Mouse (Mus musculus) embryonic facial prominence, embryonic 13.5 days (tissue): ENCODE measurements around the gene Mcam. TPM values are rescaled to one million over a fixed set of nuclear protein-coding genes. Genes with fewer than 3 reads are reported as not detected.
"Not testable (repeated sequence)": the region's sequence is repeated elsewhere in the genome, so short reads cannot be mapped to it uniquely, and the experiment has no call there.

ENCODE experiments used
- ATAC-seq: fragments of 200-750 bp; cut with Nextera tagmentation; 2 replicates; pipeline ENCODE4 v1.8.0; 2017; ENCODE audit warnings: low read depth; ENCODE audit not compliant: insufficient number of reproducible peaks, insufficient read depth, low FRiP score, low TSS enrichment
- H3K27ac ChIP-seq: fragments of 300-500 bp; sonication (generic); 2 replicates; pipeline ENCODE4 v1.5.1; 2015; ENCODE audit warnings: moderate library complexity, mild to moderate bottlenecking, inconsistent platforms
- H3K27me3 ChIP-seq: fragments of 300-500 bp; sonication (generic); 2 replicates; pipeline ENCODE4 v1.6.1; 2015; ENCODE audit warnings: mild to moderate bottlenecking, inconsistent platforms
- H3K36me3 ChIP-seq: fragments of 300-500 bp; sonication (generic); 2 replicates; pipeline ENCODE4 v1.6.1; 2015; ENCODE audit warnings: mild to moderate bottlenecking, inconsistent platforms
- H3K4me1 ChIP-seq: fragments of 300-500 bp; sonication (generic); 2 replicates; pipeline ENCODE4 v1.6.1; 2015; ENCODE audit warnings: inconsistent platforms
- H3K4me2 ChIP-seq: fragments of 300-500 bp; sonication (generic); 2 replicates; pipeline ENCODE4 v1.6.1; 2015; ENCODE audit warnings: moderate library complexity, mild to moderate bottlenecking, inconsistent platforms
- H3K4me3 ChIP-seq: fragments of 300-500 bp; sonication (generic); 2 replicates; pipeline ENCODE4 v1.5.1; 2015; ENCODE audit warnings: mild to moderate bottlenecking, inconsistent platforms
- H3K9ac ChIP-seq: fragments of 300-500 bp; sonication (generic); 2 replicates; pipeline ENCODE4 v1.6.1; 2015; ENCODE audit warnings: mild to moderate bottlenecking, inconsistent platforms
- H3K9me3 ChIP-seq: fragments of 300-500 bp; sonication (generic); 2 replicates; pipeline ENCODE4 v1.6.1; 2016; ENCODE audit warnings: inconsistent platforms
- WGBS: fragments of 180-500 bp; shearing (Covaris S2); methylation state at CpG from one replicate; pipeline ENCODE4 v1.1.7; 2015; ENCODE audit warnings: mixed read lengths; 5-methylcytosine and 5-hydroxymethylcytosine counted together
- polyA plus RNA-seq: library from polyadenylated mRNA; unstranded; fragments of >200 nt; fragmentation: Nextera tagmentation; extraction: Ambion mirVana; gene quantifications from 2 replicates; pipeline ENCODE4 v1.2.1, GENCODE M21; 2015

Mcam gene
- polyA plus RNA-seq, 1 experiment from 2014 or later: 25.6 TPM

- H3K36me3 ChIP-seq: peaks cover 16% of the 10 kb centered on the region; the same call in 1 of the 2 replicates
Observed at GRCm38 (mm10) chr9:44111909-44112308, 22.4 kb upstream of the Mcam start.

GRCm38 (mm10) chr9:44113105-44113789, 21.0 kb upstream of the Mcam start, which contains the start of the genes Gm49380 and Rnf26:
Gm49380 (minus strand) TSS chr9:44113500.
Rnf26 (minus strand) TSS chr9:44113517.
- Histone ChIP-seq H3K27me3 (no peaks in the 10 kb centered on the region), H3K9me3 (no peaks in the 10 kb centered on the region), H3K4me1 (peaks cover 36% of the 10 kb centered on the region), H3K4me3 (peak within 1 kb of the TSS; percentile 76), H3K36me3 (peaks cover 9% of the 10 kb centered on the region; the same call in 1 of the 2 replicates), H3K9ac (peak within 1 kb of the TSS; percentile 87), H3K27ac (peak within 1 kb of the TSS; percentile 84), H3K4me2 (peak within 1 kb of the TSS; percentile 65)
- under 1% methylated on average over 46 of the region's 51 CpGs for WGBS
- peak; percentile 84 for ATAC-seq

More at GRCm38 (mm10) chr9:44111909-44112308, 22.4 kb upstream of the Mcam start:
- peaks cover 49% of the 10 kb centered on the region for H3K4me1 ChIP-seq
- peak overlapping the region; percentile 87 for H3K9ac ChIP-seq
- H3K27me3 ChIP-seq, ATAC-seq, H3K9me3 ChIP-seq, H3K27ac ChIP-seq: not testable (repeated sequence)
- H3K4me3 ChIP-seq: peak overlapping the region; percentile 76
- 63% methylated on average over 10 of the region's 12 CpGs for WGBS
- H3K4me2 ChIP-seq: peak overlapping the region; percentile 65

DNA sequence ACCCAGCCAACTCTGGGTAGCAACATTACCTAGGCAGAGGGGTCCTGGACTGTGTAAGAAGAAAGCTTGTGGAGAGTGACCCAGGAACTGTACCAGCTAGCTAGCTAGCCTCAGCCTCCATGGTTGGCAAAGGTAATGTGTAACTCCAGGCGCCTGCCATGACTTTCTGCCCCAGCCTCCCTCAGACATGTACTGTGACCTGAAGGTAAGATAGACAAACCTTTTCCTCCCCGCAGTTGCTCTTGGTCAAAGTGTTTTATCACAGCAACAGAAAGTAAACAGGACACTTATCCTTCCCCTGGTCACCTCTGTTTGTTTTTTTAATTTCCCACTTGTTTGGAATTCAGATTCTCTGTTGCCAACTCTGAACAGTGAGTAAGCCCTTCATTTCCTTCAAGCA, 19.8 kb upstream of the Mcam start:
- Histone ChIP-seq H3K27me3 (no peaks in the 10 kb centered on the region), H3K4me1 (peaks cover 24% of the 10 kb centered on the region), H3K9me3 (no peaks in the 10 kb centered on the region), H3K36me3 (no peaks in the 10 kb centered on the region), H3K27ac (no peak overlapping the region), H3K4me2 (no peak overlapping the region), H3K9ac (no peak overlapping the region), H3K4me3 (no peak overlapping the region)
- no peak for ATAC-seq
- 95% methylated on average over 2 of the region's 2 CpGs for WGBS

GRCm38 (mm10) chr9:44115599-44115998, 18.7 kb upstream of the Mcam start:
- H3K27ac ChIP-seq: no peak overlapping the region
- no peaks in the 10 kb centered on the region for H3K9me3 ChIP-seq
- 84% methylated on average over 9 of the region's 9 CpGs for WGBS
- H3K9ac ChIP-seq: no peak overlapping the region
- H3K4me1 ChIP-seq: peaks cover 12% of the 10 kb centered on the region
- no peak for ATAC-seq
- H3K27me3 ChIP-seq: no peaks in the 10 kb centered on the region
- no peaks in the 10 kb centered on the region for H3K36me3 ChIP-seq
- no peak overlapping the region for H3K4me3 ChIP-seq
- H3K4me2 ChIP-seq: no peak overlapping the region

DNA sequence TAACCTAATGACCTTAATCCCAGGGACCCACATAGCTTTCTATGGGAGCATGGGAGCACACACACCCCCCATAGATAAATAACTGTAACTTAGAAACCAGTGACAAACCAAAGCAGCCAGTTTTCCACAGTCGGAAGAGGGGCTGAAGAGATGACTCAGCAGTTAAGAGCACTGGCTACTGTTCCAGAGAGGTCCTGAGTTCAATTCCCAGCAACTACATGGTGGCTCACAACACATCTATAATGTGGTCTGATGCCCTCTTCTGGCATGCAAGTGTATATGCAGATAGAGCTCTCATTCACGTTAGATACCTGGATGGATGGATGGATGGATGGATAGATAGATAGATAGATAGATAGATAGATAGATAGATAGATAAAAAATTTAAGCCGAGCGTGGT, 18.1 kb upstream of the Mcam start:
- H3K4me1 ChIP-seq: peaks cover 9% of the 10 kb centered on the region; the same call in 1 of the 2 replicates
- no peaks in the 10 kb centered on the region for H3K36me3 ChIP-seq
- WGBS: 86% methylated on average over 4 of the region's 4 CpGs
- H3K4me3 ChIP-seq: no peak overlapping the region
- H3K27me3 ChIP-seq: no peaks in the 10 kb centered on the region
- no peak for ATAC-seq
- no peak overlapping the region for H3K4me2 ChIP-seq
- H3K9me3 ChIP-seq: no peaks in the 10 kb centered on the region
- no peak overlapping the region for H3K27ac ChIP-seq
- H3K9ac ChIP-seq: no peak overlapping the region

- H3K4me1 ChIP-seq: no peaks in the 10 kb centered on the region
- ATAC-seq: no peak
- H3K27ac ChIP-seq: no peak overlapping the region
- no peak overlapping the region for H3K9ac ChIP-seq
- whole genome bisulfite sequencing: 46% methylated on average over 5 of the region's 5 CpGs
- H3K36me3 ChIP-seq: no peaks in the 10 kb centered on the region
- no peaks in the 10 kb centered on the region for H3K9me3 ChIP-seq
- no peak overlapping the region for H3K4me3 ChIP-seq
- no peak overlapping the region for H3K4me2 ChIP-seq
- no peaks in the 10 kb centered on the region for H3K27me3 ChIP-seq
Observed at GRCm38 (mm10) chr9:44119011-44119410, 15.3 kb upstream of the Mcam start.

DNA sequence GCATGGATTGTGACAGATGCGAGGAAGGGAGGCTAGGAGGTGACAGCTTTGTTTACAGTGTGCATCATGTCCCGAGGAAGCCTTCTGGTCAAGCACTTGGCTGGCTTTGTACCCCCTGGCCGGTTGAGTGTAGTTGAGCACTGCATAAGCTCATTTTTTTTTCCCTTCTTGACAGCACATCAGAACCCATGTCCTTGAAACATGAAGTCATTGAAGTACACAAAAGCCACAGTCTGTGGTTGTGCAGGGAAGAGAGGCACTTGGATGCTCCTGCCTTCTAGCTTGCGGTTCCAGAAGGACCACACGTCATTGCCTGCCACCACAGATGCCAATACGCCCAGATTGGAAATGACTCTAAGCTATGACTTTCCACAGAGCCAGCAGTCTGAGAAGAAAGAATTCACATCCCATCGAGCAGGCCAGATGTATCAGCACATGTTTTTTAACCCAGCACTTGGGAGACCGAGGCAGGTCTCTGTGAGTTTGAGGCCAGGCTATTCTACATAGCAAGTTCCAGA, 14.3 kb upstream of the Mcam start:
- no peaks in the 10 kb centered on the region for H3K27me3 ChIP-seq
- H3K4me3 ChIP-seq: no peak overlapping the region
- no peak for ATAC-seq
- H3K4me2 ChIP-seq: no peak overlapping the region
- H3K36me3 ChIP-seq: no peaks in the 10 kb centered on the region
- no peak overlapping the region for H3K9ac ChIP-seq
- H3K4me1 ChIP-seq: no peaks in the 10 kb centered on the region
- H3K27ac ChIP-seq: no peak overlapping the region
- 84% methylated on average over 8 of the region's 8 CpGs for WGBS
- H3K9me3 ChIP-seq: no peaks in the 10 kb centered on the region

DNA sequence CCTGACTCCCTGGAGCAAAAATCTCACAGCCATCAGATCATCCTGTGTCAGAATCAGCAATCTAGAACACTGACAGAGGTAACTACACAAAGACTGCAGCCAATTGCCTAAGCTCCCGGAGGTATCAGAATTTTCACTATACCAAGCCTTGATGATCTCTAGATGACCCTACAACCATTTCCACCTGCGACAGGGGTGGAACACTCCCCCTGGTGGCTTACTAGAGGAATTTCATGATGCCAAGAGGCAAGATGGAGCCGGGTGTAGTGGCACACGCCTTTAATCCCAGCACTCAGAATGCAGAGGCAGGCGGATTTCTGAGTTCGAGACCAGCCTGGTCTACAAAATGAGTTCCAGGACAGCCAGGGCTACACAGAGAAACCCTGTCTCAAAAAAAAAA, 10.0 kb upstream of the Mcam start:
- ATAC-seq: no peak
- H3K4me3 ChIP-seq: no peak overlapping the region
- H3K4me1 ChIP-seq: peaks cover 16% of the 10 kb centered on the region; the same call in 1 of the 2 replicates
- H3K9me3 ChIP-seq: no peaks in the 10 kb centered on the region
- H3K27ac ChIP-seq: no peak overlapping the region
- no peaks in the 10 kb centered on the region for H3K27me3 ChIP-seq
- WGBS: 73% methylated on average over 6 of the region's 6 CpGs
- no peak overlapping the region for H3K9ac ChIP-seq
- H3K4me2 ChIP-seq: no peak overlapping the region
- H3K36me3 ChIP-seq: no peaks in the 10 kb centered on the region

GRCm38 (mm10) chr9:44125026-44125425, 9.2 kb upstream of the Mcam start:
- no peak overlapping the region for H3K4me3 ChIP-seq
- H3K27ac ChIP-seq: no peak overlapping the region
- peaks cover 23% of the 10 kb centered on the region for H3K4me1 ChIP-seq
- H3K4me2 ChIP-seq: no peak overlapping the region
- no peaks in the 10 kb centered on the region; the same call in 1 of the 2 replicates for H3K27me3 ChIP-seq
- no peak overlapping the region for H3K9ac ChIP-seq
- no peaks in the 10 kb centered on the region for H3K9me3 ChIP-seq
- ATAC-seq: no peak
- WGBS: 39% methylated on average over 5 of the region's 5 CpGs
- no peaks in the 10 kb centered on the region for H3K36me3 ChIP-seq

DNA sequence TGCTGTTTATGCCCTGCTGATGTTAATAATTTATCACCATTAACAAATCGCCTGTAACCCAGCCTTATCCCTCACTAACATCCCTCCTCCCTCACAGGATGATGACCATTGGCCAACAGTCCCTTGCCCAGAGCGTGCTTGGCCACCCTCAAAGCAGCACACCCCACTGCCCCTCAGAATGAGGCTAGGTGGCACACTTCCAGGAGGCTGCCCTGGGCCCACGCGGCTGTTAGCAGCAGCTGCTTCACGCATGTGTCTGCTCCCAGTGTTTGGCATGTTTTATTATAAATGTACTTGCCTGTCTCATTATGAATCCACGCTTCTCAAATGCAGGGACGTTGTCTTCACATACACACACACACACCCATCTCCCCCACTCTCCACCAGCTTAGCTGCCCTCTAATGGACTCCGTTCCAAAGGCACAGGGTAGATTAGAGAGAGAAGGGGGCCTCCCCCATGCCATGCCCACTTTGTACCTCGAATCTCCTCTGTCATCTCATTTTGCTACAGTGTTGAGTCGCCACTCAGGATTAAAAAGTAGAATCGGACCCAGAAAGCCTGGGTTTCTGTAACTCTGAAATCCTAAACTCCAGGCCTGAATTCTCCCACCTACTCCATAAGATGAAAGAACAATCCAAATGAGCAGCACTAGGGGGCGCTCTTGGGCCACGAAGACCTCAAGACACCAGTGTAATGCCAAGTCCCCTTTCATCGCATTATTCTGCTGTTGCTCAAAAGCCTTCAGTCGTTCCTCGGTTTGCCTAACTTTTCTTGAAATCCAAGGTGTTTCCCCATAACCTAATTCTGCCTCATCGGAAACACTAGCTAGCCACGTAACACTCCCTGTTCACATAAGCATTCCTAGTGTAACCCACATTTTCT, 8.5 kb upstream of the Mcam start:
- Histone ChIP-seq H3K4me1 (peaks cover 31% of the 10 kb centered on the region), H3K9me3 (no peaks in the 10 kb centered on the region), H3K9ac (peak overlapping the region; percentile 46; the same call in 1 of the 2 replicates), H3K27ac (0 out of 2 replicates have a peak overlapping the region, but pooled peaks have one; percentile 0), H3K36me3 (no peaks in the 10 kb centered on the region), H3K27me3 (no peaks in the 10 kb centered on the region; the same call in 1 of the 2 replicates), H3K4me2 (peak overlapping the region; percentile 27; the same call in 1 of the 2 replicates), H3K4me3 (no peak overlapping the region)
- 32% methylated on average over 18 of the region's 18 CpGs for WGBS
- no peak for ATAC-seq

GRCm38 (mm10) chr9:44126746-44127145, 7.5 kb upstream of the Mcam start:
- Histone ChIP-seq H3K9ac (no peak overlapping the region), H3K9me3 (no peaks in the 10 kb centered on the region), H3K36me3 (no peaks in the 10 kb centered on the region), H3K4me1 (peaks cover 36% of the 10 kb centered on the region), H3K27me3 (peaks cover 7% of the 10 kb centered on the region), H3K27ac (no peak overlapping the region), H3K4me2 (no peak overlapping the region), H3K4me3 (no peak overlapping the region)
- no peak for ATAC-seq
- WGBS: 83% methylated on average over 3 of the region's 3 CpGs
